Mouse (Mus musculus) C2C12 (cell line): ENCODE data around the gene Vill.

ENCODE experiments used
- CEBPB ChIP-seq: IDR thresholded peaks from one replicate; pipeline ENCODE4 v1.6.1; 2011; ENCODE audit warnings: low read depth, mild to moderate bottlenecking, control low read depth, moderate library complexity
- CTCF ChIP-seq: IDR thresholded peaks from one replicate; pipeline ENCODE4 v1.5.1; 2011; ENCODE audit not compliant: control insufficient read depth, insufficient read depth, insufficient read length
- MAX ChIP-seq: IDR thresholded peaks from one replicate; pipeline ENCODE4 v1.6.1; 2011; ENCODE audit warnings: mild to moderate bottlenecking, control low read depth

DNA sequence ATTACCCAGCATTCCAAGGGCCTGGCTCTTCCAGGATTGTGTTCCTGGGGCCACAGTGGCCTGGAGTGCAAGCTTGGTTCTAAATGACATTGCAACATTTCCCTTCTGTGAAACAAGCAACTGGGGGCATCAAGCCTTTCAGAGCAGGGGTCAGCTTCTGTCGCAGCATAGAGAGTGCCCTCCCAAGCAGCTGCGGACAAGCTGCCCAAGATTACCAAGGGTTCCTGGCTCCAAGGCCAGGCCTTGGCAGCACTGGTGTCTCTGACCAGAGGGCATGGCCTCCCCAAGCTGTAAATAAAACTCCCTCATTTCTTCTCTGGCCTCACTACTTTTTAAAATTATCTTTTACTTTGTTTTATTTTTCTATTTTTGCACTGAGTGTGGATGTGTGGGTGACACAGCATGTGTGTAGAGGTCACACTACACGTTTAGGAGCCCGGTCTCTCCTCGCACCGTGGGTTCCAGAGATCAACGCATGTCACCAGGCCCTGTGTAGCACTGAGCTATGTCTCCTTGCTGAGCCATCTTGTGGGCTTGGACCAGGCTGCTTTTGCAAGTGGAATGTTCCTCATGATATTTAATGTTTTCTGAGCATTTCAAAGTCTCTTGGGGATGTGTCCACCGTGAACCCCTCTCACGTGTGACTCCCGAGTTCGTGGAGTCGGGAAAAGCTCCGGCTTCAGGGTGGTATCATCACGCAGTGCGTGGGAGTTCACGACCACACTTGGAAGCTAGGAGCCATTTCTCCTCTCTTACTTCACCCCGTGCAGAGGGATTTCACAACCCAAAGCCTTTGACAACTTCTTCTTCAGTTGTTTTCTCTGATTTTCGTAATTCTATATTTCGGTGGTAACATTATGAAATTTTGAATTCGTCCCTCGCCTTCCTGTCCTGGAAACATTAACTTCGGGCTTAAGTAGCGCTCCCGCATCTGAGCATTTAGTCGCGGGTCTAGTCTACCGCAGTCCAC lies 24.1 kb upstream of the Vill start:
- TF ChIP-seq CTCF, result no peak
- TF ChIP-seq CEBPB, result no peak
- TF ChIP-seq MAX, result no peak
